Mouse (Mus musculus) liver, adult 2 months (tissue): ENCODE measurements at regions not wholly inside any gene's neighbourhood (a gene's known extent, or its start where the extent isn't known, plus 50 kb on each side); places are given as distances from the start of the nearest gene placed in this dataset.

ENCODE experiments used
- CTCF ChIP-seq: fragments of 200-500 bp; IDR thresholded peaks from 2 replicates; pipeline ENCODE4 v1.5.1; 2011; ENCODE audit warnings: low read depth, low read length, control low read depth
- POLR2A ChIP-seq: fragments of 200-500 bp; IDR thresholded peaks from 2 replicates; pipeline ENCODE4 v1.6.1; 2011; ENCODE audit warnings: low read length, control low read depth; ENCODE audit not compliant: insufficient read depth; ENCODE audit errors: extremely low read depth

DNA sequence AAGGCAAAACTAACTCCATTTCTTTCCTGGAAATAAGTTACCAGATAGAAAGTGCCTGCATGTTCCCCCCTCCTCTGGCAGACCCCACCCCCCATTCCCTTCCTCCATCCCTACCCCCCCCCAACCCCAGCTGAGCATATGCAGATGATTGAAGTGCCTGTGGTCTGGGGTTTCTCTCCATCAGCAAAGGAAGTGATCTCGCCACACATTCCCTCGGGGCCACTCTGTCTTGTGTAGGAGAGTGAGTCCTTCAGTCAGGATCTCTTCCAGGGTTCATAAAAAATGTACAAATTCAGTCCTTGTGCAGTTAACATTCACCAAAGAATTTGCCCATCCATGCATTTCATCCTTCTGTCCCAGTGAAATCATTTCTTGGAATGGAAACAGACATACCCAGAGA lies 370.1 kb downstream of the Slc4a3 start:
- TF ChIP-seq CTCF (no peak), POLR2A (no peak)
